ENCODE assay signal across 19 mouse cellular contexts in the genomic region with DNA sequence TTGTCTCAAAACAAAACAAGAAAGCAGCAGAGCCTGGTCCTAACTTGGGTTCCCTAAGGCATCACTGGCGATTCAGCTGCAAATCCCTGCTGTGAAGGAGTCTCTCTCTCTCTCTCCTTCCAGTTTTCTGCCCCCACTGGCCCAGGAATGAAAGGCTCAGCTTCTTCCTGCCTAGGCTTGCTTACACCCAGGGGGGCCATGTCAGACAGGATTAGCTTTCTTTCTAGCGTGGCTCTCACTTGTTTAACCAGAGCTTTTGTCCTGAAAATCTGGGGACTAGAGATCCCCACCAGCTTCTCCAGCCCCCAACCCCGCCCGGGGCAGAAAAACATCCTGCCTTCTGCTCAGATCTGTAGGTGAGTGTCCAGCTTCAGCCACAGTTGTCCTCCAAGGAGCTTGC. TPM values are rescaled to one million over a fixed set of nuclear protein-coding genes. Genes with fewer than 3 reads are reported as not detected.
"Had no signal": no experiment of that assay in that cellular context is flagged by ENCODE, and none has a peak within 500 bp of the region (broad histone marks: within the 10 kb centered on the region; RNA-seq: fewer than 3 reads in every experiment).

No protein-coding gene starts in this region.

- H3K36me3 ChIP-seq: limb, embryonic 13.5 days; neural tube, embryonic 13.5 days had no signal

- DNase-seq: kidney, adult 18-20 months; kidney, postnatal 10 days; kidney, postnatal 4 days; left cerebral cortex, postnatal 4 days; lung, adult 18-20 months; lung, postnatal 36 days; right cerebral cortex, adult 18-20 months; right cerebral cortex, postnatal 25 days; thymus, adult 2 months; thymus, postnatal 25 days had no signal

- H3K9me3 ChIP-seq: neural tube, embryonic 13.5 days had no signal

- H3K4me2 ChIP-seq: limb, embryonic 13.5 days; neural tube, embryonic 13.5 days had no signal

- H3K27me3 ChIP-seq: neural tube, embryonic 13.5 days had no signal

- H3K9ac ChIP-seq: limb, embryonic 13.5 days; liver, embryonic 14.5 days; neural tube, embryonic 13.5 days had no signal

- H3K4me3 ChIP-seq: layer of hippocampus, adult 2 months; limb, embryonic 13.5 days; neural tube, embryonic 13.5 days had no signal

- H3K27ac ChIP-seq: layer of hippocampus, adult 2 months; limb, embryonic 13.5 days; liver, embryonic 14.5 days; neural tube, embryonic 13.5 days had no signal

RNA-seq across cellular contexts. Expression of a gene that starts 13.0 kb away (rescaled TPM):
- polyA plus RNA-seq: limb, embryonic 13.5 days; liver, adult 2 months; liver, embryonic 14.5 days; neural tube, embryonic 13.5 days; small intestine, adult 2 months; testis, adult 2 months; urinary bladder, adult 2 months had no signal

RNA-seq across cellular contexts. Expression of a gene that starts 21.1 kb away (rescaled TPM):
- polyA plus RNA-seq: kidney, embryonic 14.5 days; limb, embryonic 13.5 days; liver, adult 2 months; liver, embryonic 14.5 days; neural tube, embryonic 13.5 days; small intestine, adult 2 months; testis, adult 2 months; urinary bladder, adult 2 months had no signal

RNA-seq across cellular contexts. Expression of a gene that starts 36.5 kb away (rescaled TPM):
- polyA plus RNA-seq: kidney, embryonic 14.5 days; liver, adult 2 months; liver, embryonic 14.5 days; neural tube, embryonic 13.5 days had no signal

RNA-seq across cellular contexts. Expression of a gene that starts 38.0 kb away (rescaled TPM):
- polyA plus RNA-seq: kidney, embryonic 14.5 days; limb, embryonic 13.5 days; liver, adult 2 months; liver, embryonic 14.5 days; neural tube, embryonic 13.5 days; small intestine, adult 2 months; testis, adult 2 months; urinary bladder, adult 2 months had no signal

RNA-seq across cellular contexts. Expression of a gene that starts 55.1 kb away (rescaled TPM):
- polyA plus RNA-seq: liver, adult 2 months; liver, embryonic 14.5 days had no signal
